Mouse (Mus musculus) bone marrow macrophage, adult 2 months (primary cell): ENCODE results near the gene Gm5426. TPM values are rescaled to one million over a fixed set of nuclear protein-coding genes. Genes with fewer than 3 reads are reported as not detected.
"Not testable (repeated sequence)": the region's sequence is repeated elsewhere in the genome, so short reads cannot be mapped to it uniquely, and the experiment has no call there.

ENCODE experiments used
- H3K27ac ChIP-seq: 2 replicates; pipeline ENCODE4 v1.5.1; 2012; ENCODE audit warnings: low read depth, low read length; ENCODE audit not compliant: insufficient read depth
- H3K4me1 ChIP-seq: 2 replicates; pipeline ENCODE4 v1.6.1; 2012; ENCODE audit warnings: low read length; ENCODE audit not compliant: control insufficient read depth, insufficient read depth
- H3K4me3 ChIP-seq: 2 replicates; pipeline ENCODE4 v1.5.1; 2012; ENCODE audit warnings: mild to moderate bottlenecking, low read length, moderate library complexity; ENCODE audit not compliant: insufficient read depth
- CTCF ChIP-seq: IDR thresholded peaks from 2 replicates; pipeline ENCODE4 v1.5.1; 2012; ENCODE audit warnings: low read depth, mild to moderate bottlenecking, low read length, moderate library complexity
- POLR2A ChIP-seq: IDR thresholded peaks from 2 replicates; pipeline ENCODE4 v1.6.1; 2012; ENCODE audit warnings: mild to moderate bottlenecking, low read depth, low read length, borderline replicate concordance
- polyA plus RNA-seq: library from polyadenylated mRNA; stranded (reverse); fragments of >200 nt; gene quantifications from 2 replicates; pipeline ENCODE4 v1.2.4, GENCODE M21; 2012; ENCODE audit not compliant: missing spikeins, insufficient read depth, insufficient read length

Gene Gm5426
- not detected in 2 replicates for polyA plus RNA-seq

GRCm38 (mm10) chr10:96136451-96136850, at the start of gene Gm5426:
TSS of gene Gm5426 (plus strand) at chr10:96136603.
- not testable (repeated sequence) for H3K4me3 ChIP-seq, H3K27ac ChIP-seq, H3K4me1 ChIP-seq

GRCm38 (mm10) chr10:96089744-96090143, 46.7 kb upstream of the Gm5426 start:
- H3K4me3 ChIP-seq, result no peak overlapping the region

GRCm38 (mm10) chr10:96090388-96090787, 46.0 kb upstream of the Gm5426 start:
- no peak overlapping the region for H3K4me3 ChIP-seq
- no peak overlapping the region for H3K27ac ChIP-seq
- peaks cover 13% of the 10 kb centered on the region for H3K4me1 ChIP-seq
- no peak for TF ChIP-seq CTCF

More at GRCm38 (mm10) chr10:96089744-96090143, 46.7 kb upstream of the Gm5426 start:
- H3K4me1 ChIP-seq, result peaks cover 12% of the 10 kb centered on the region
- H3K27ac ChIP-seq, result no peak overlapping the region
- no peak for TF ChIP-seq POLR2A
- no peak for TF ChIP-seq CTCF

- TF ChIP-seq CTCF (no peak), POLR2A (no peak)
- no peak overlapping the region for H3K4me3 ChIP-seq
- H3K27ac ChIP-seq, result no peak overlapping the region
- peaks cover 13% of the 10 kb centered on the region for H3K4me1 ChIP-seq
These were observed 42.4 kb upstream of the Gm5426 start for GRCm38 (mm10) chr10:96093890-96094531.

- no peak overlapping the region for H3K27ac ChIP-seq
- no peak for TF ChIP-seq POLR2A
- no peak for TF ChIP-seq CTCF
- H3K4me1 ChIP-seq, result peaks cover 13% of the 10 kb centered on the region
- no peak overlapping the region for H3K4me3 ChIP-seq
These were observed 41.8 kb upstream of the Gm5426 start for GRCm38 (mm10) chr10:96094559-96094958.

GRCm38 (mm10) chr10:96096730-96097129, 39.7 kb upstream of the Gm5426 start:
- no peak overlapping the region for H3K27ac ChIP-seq
- TF ChIP-seq POLR2A, result no peak
- TF ChIP-seq CTCF, result no peak
- H3K4me1 ChIP-seq, result peaks cover 13% of the 10 kb centered on the region

GRCm38 (mm10) chr10:96101035-96101434, 35.4 kb upstream of the Gm5426 start:
- H3K27ac ChIP-seq, result no peak overlapping the region
- TF ChIP-seq POLR2A, result no peak
- TF ChIP-seq CTCF, result no peak
- no peaks in the 10 kb centered on the region for H3K4me1 ChIP-seq
- H3K4me3 ChIP-seq, result no peak overlapping the region

More at GRCm38 (mm10) chr10:96096730-96097129, 39.7 kb upstream of the Gm5426 start:
- H3K4me3 ChIP-seq, result no peak overlapping the region

GRCm38 (mm10) chr10:96104158-96104557, 32.2 kb upstream of the Gm5426 start:
- TF ChIP-seq CTCF, result no peak
- H3K27ac ChIP-seq, result no peak overlapping the region
- no peaks in the 10 kb centered on the region for H3K4me1 ChIP-seq
- H3K4me3 ChIP-seq, result no peak overlapping the region

GRCm38 (mm10) chr10:96104624-96105023, 31.8 kb upstream of the Gm5426 start:
- TF ChIP-seq POLR2A (no peak), CTCF (no peak)
- H3K27ac ChIP-seq, result no peak overlapping the region
- no peaks in the 10 kb centered on the region for H3K4me1 ChIP-seq
- no peak overlapping the region for H3K4me3 ChIP-seq

GRCm38 (mm10) chr10:96105124-96105523, 31.3 kb upstream of the Gm5426 start:
- no peak overlapping the region for H3K27ac ChIP-seq
- TF ChIP-seq POLR2A (no peak), CTCF (peak; percentile 35; the same call in 1 of the 2 replicates)
- no peaks in the 10 kb centered on the region for H3K4me1 ChIP-seq
- no peak overlapping the region for H3K4me3 ChIP-seq

- no peak overlapping the region for H3K4me3 ChIP-seq
- TF ChIP-seq POLR2A (no peak), CTCF (no peak)
These were observed 29.3 kb upstream of the Gm5426 start for GRCm38 (mm10) chr10:96106972-96107720.

More at GRCm38 (mm10) chr10:96106972-96107720, 29.3 kb upstream of the Gm5426 start:
- Histone ChIP-seq H3K4me1 (no peaks in the 10 kb centered on the region), H3K27ac (no peak overlapping the region)
